Mouse (Mus musculus): ENCODE results near the gene Angel2.
A peak's percentile ranks its signal among the peaks of the same experiment; 100 is the strongest.

Gene Angel2

GRCm38 (mm10) chr1:190978511-190979073, 53.7 kb downstream of the Angel2 start:
- DNase-seq (ENCODE audit: inconsistent age in 2 of 2, low spot score in 1 of 2): peak in 1 of 2 experiments; percentile 53

GRCm38 (mm10) chr1:190979100-190979563, 54.2 kb downstream of the Angel2 start, which contains the start of gene Vash2:
TSS of gene Vash2 (minus strand) at chr1:190979296.
- peak; percentile 88 to 92 for DNase-seq (ENCODE audit: inconsistent age in 2 of 2, low spot score in 1 of 2)

- no peak for DNase-seq (ENCODE audit: inconsistent age in 2 of 2, low spot score in 1 of 2)
These were observed 55.6 kb downstream of the Angel2 start for GRCm38 (mm10) chr1:190980470-190980869.

GRCm38 (mm10) chr1:190981412-190981811, 56.5 kb downstream of the Angel2 start:
- DNase-seq (ENCODE audit: inconsistent age in 2 of 2, low spot score in 1 of 2): no peak

- DNase-seq (ENCODE audit: inconsistent age in 2 of 2, low spot score in 1 of 2): peak in 1 of 2 experiments; percentile 31
These were observed 64.6 kb downstream of the Angel2 start for GRCm38 (mm10) chr1:190989437-190990082.

- peak; percentile 61 to 84 for DNase-seq (ENCODE audit: inconsistent age in 2 of 2, low spot score in 1 of 2)
These were observed 70.6 kb downstream of the Angel2 start for GRCm38 (mm10) chr1:190995548-190995947.

GRCm38 (mm10) chr1:190996346-190996877, 71.5 kb downstream of the Angel2 start:
- DNase-seq (ENCODE audit: inconsistent age in 2 of 2, low spot score in 1 of 2): peak; percentile 57 to 66

Measured in adrenal gland, adult (tissue).